Mouse (Mus musculus): ENCODE results near the gene Nusap1.
"Not testable (repeated sequence)": the region's sequence is repeated elsewhere in the genome, so short reads cannot be mapped to it uniquely, and the experiment has no call there.

The Nusap1 gene

GRCm38 (mm10) chr2:119618199-119618982, at the start of gene Nusap1, which contains the start of gene Oip5:
Gene Nusap1, plus strand, starts transcription at chr2:119618298.
Gene Oip5, minus strand, starts transcription at chr2:119618469.
- DNase-seq (ENCODE audit: extremely low spot score, low spot score), result peak; percentile 88

GRCm38 (mm10) chr2:119572471-119572870, 45.6 kb upstream of the Nusap1 start:
- DNase-seq (ENCODE audit: extremely low spot score, low spot score), result no peak

GRCm38 (mm10) chr2:119581571-119581970, 36.5 kb upstream of the Nusap1 start:
- DNase-seq (ENCODE audit: extremely low spot score, low spot score), result no peak

GRCm38 (mm10) chr2:119583439-119583838, 34.7 kb upstream of the Nusap1 start:
- DNase-seq (ENCODE audit: extremely low spot score, low spot score), result no peak

GRCm38 (mm10) chr2:119584282-119584681, 33.8 kb upstream of the Nusap1 start:
- DNase-seq (ENCODE audit: extremely low spot score, low spot score), result no peak

- DNase-seq (ENCODE audit: extremely low spot score, low spot score), result peak; percentile 63
These were observed 30.7 kb upstream of the Nusap1 start for GRCm38 (mm10) chr2:119587383-119587782.

- no peak for DNase-seq (ENCODE audit: extremely low spot score, low spot score)
These were observed 26.9 kb upstream of the Nusap1 start for GRCm38 (mm10) chr2:119591247-119591646.

- DNase-seq (ENCODE audit: extremely low spot score, low spot score), result peak; percentile 22
These were observed 24.4 kb upstream of the Nusap1 start for GRCm38 (mm10) chr2:119593765-119594112.

GRCm38 (mm10) chr2:119594113-119594981, 23.8 kb upstream of the Nusap1 start:
- peak; percentile 93 for DNase-seq (ENCODE audit: extremely low spot score, low spot score)

- no peak for DNase-seq (ENCODE audit: extremely low spot score, low spot score)
These were observed 22.8 kb upstream of the Nusap1 start for GRCm38 (mm10) chr2:119595308-119595707.

GRCm38 (mm10) chr2:119596781-119597330, 21.2 kb upstream of the Nusap1 start:
- no peak for DNase-seq (ENCODE audit: extremely low spot score, low spot score)

- DNase-seq (ENCODE audit: extremely low spot score, low spot score), result no peak
These were observed 17.1 kb upstream of the Nusap1 start for GRCm38 (mm10) chr2:119601027-119601426.

GRCm38 (mm10) chr2:119601575-119601974, 16.5 kb upstream of the Nusap1 start:
- DNase-seq (ENCODE audit: extremely low spot score, low spot score), result not testable (repeated sequence)

GRCm38 (mm10) chr2:119602488-119602887, 15.6 kb upstream of the Nusap1 start:
- no peak for DNase-seq (ENCODE audit: extremely low spot score, low spot score)

- no peak for DNase-seq (ENCODE audit: extremely low spot score, low spot score)
These were observed 14.2 kb upstream of the Nusap1 start for GRCm38 (mm10) chr2:119603909-119604308.

- no peak for DNase-seq (ENCODE audit: extremely low spot score, low spot score)
These were observed 12.6 kb upstream of the Nusap1 start for GRCm38 (mm10) chr2:119605361-119605973.

GRCm38 (mm10) chr2:119607023-119607422, 11.1 kb upstream of the Nusap1 start:
- DNase-seq (ENCODE audit: extremely low spot score, low spot score), result no peak

GRCm38 (mm10) chr2:119617841-119618198, 278 bp upstream of the Nusap1 start:
- no peak for DNase-seq (ENCODE audit: extremely low spot score, low spot score)

- not testable (repeated sequence) for DNase-seq (ENCODE audit: extremely low spot score, low spot score)
These were observed 904 bp downstream of the Nusap1 start for GRCm38 (mm10) chr2:119619002-119619401.

GRCm38 (mm10) chr2:119621302-119621701, 3.2 kb downstream of the Nusap1 start:
- no peak for DNase-seq (ENCODE audit: extremely low spot score, low spot score)

GRCm38 (mm10) chr2:119636781-119637180, 18.7 kb downstream of the Nusap1 start:
- DNase-seq (ENCODE audit: extremely low spot score, low spot score), result no peak
